Mouse (Mus musculus) urinary bladder, postnatal 10 days (tissue): ENCODE measurements around the gene Prmt2.

Experiments used
- DNase-seq: peaks from one replicate; pipeline ENCODE4 v3.0.0; 2022; ENCODE audit warnings: low spot score

Gene Prmt2

DNA sequence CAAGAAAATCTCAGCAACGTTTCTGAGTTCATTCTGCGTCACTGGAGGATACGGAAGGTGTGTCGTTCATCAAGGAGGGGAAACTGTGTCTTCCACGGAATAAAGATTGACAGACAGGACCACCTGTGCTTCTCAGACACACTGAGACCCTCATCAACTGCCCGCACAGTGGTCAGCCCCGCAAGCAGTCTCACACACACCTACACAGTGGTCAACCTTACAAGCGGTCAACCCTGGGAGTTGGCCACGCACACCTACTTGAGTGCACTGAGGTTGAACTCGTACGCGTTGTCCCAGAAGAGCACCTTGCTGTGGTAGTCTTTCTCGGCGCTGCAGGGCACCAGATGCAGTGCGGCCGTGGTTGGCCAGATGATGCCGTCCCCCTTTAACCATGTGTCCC lies 20.6 kb downstream of the Prmt2 start:
- no peak for DNase-seq

DNA sequence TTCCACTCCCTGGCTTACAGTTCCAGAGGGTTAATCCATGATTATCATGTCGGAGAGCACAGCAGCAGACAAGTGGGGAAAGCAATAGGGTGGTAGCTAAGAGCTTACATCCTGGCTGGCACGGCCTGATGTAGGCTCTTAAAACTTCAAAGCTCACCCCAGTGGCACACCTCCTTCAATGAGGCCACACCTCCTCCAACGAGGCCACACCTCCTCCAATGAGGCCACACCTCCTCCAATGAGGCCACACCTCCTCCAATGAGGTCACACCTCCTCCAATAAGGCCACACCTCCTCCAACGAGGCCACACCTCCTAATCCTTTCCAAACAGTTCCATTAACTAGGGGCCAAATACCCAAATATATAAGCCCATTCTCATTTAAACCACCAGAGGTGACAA lies 23.5 kb downstream of the Prmt2 start:
- DNase-seq = no peak

GRCm38 (mm10) chr10:76212121-76212520 lies 25.5 kb downstream of the Prmt2 start:
- no peak for DNase-seq

GRCm38 (mm10) chr10:76210806-76211205 lies 26.9 kb downstream of the Prmt2 start:
- no peak for DNase-seq

- no peak for DNase-seq
Observed at GRCm38 (mm10) chr10:76209241-76209640, 28.4 kb downstream of the Prmt2 start.

DNA sequence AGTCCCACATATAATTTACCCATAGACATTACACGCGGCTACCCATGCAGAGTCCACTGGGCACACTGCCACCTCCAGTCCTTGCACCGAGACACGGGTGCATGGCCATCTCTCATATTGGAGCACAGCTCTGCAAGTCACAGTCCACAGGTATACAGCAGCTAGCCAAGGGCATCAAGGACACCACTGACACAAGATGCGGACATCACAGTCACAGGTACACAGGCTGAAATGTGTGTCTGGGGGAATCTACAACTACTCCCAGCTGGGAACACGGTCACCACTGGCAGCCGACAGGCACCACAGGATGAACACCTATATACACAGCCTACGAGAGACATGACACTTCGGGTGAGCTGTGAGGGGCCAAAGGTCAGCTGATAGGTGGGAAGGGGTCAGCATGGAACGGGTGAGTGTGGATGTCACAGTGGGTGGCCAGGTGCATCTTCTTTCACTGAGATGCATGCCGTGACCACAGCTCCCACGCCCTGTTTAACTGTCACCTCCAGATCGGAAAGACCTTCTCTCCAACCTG lies 30.3 kb downstream of the Prmt2 start:
- no peak for DNase-seq

GRCm38 (mm10) chr10:76203798-76204283 lies 33.8 kb downstream of the Prmt2 start:
- DNase-seq = no peak

GRCm38 (mm10) chr10:76201978-76202377 lies 35.7 kb downstream of the Prmt2 start:
- no peak for DNase-seq

GRCm38 (mm10) chr10:76201416-76201815 lies 36.2 kb downstream of the Prmt2 start:
- no peak for DNase-seq

GRCm38 (mm10) chr10:76188010-76188409 lies 49.7 kb downstream of the Prmt2 start:
- no peak for DNase-seq

DNA sequence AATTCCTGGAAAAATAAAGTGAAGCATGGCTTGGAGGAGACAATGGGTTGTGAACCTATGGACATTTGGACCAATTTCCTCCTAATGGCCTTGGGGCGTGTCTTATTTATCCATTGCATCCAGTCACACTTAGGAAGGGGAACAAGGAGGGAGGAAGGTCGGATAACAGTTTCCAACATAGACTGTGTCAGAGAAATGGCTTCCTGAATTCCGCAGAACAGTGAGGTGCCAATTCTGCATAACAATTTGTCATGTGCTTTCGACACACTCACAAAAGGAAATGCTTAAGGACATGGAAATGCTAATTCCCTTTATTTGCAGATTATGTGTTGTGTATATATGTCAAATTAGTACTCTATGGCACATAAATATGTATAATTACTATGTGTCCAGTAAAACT lies 52.4 kb downstream of the Prmt2 start:
- no peak for DNase-seq

- no peak for DNase-seq
Observed at GRCm38 (mm10) chr10:76174899-76175298, 62.8 kb downstream of the Prmt2 start.

DNA sequence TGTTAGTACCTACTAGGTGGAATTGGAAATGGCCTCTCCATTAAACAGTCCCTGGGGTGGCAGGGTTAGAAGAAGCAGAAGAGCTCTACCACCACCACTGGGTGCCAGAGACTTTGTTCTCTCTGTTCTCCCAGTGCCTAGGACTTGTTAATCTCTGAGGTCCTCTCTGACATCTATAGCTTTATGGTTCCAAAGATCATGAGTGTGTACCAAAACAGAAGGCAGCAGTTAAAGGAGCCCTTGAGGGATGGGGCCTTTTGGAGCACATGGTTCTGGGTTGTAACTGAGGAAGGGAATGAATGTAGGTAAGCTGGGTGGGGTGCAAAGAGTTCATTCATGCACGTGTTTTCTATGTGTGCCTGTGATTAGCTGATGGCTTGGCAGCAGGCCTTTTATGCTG lies 79.7 kb downstream of the Prmt2 start:
- no peak for DNase-seq

GRCm38 (mm10) chr10:76157528-76157927 lies 80.1 kb downstream of the Prmt2 start:
- DNase-seq = no peak
